Mouse (Mus musculus): ENCODE results near the gene Arfgap2. TPM values are rescaled to one million over a fixed set of nuclear protein-coding genes. Genes with fewer than 3 reads are reported as not detected.
A peak's percentile ranks its signal among the peaks of the same experiment; 100 is the strongest.

Arfgap2 gene
- polyA plus RNA-seq, 1 experiment from 2014 or later = 82.9 TPM

- Histone ChIP-seq H3K27ac (replicated peaks; ENCODE audit: low read depth, low read length) (peak overlapping the region; percentile 21; the same call in 1 of the 2 replicates), H3K9ac (replicated peaks; ENCODE audit: low read length) (peak overlapping the region; percentile 71), H3K27me3 (ENCODE audit: control insufficient read depth, insufficient read depth, low read length) (no peaks in the 10 kb centered on the region; the same call in 1 of the 2 replicates), H3K4me3 (ENCODE audit: low read depth, low read length) (peak overlapping the region; percentile 65), H3K4me1 (ENCODE audit: control insufficient read depth, insufficient read depth, low read length) (peaks cover 6% of the 10 kb centered on the region), H3K9me3 (replicated peaks; ENCODE audit: control insufficient read depth, low read length) (no peaks in the 10 kb centered on the region), H3K36me3 (replicated peaks; ENCODE audit: control insufficient read depth, insufficient read depth, low read depth, low read length) (no peaks in the 10 kb centered on the region), H3K4me2 (ENCODE audit: low read depth, low read length) (peak overlapping the region; percentile 90)
- WGBS = under 1% methylated on average over 52 of the region's 52 CpGs
- DNase-seq (ENCODE audit: low spot score) (peak; percentile 64), ATAC-seq (replicated peaks; ENCODE audit: insufficient number of reproducible peaks, low FRiP score, low TSS enrichment, low read depth) (peak; percentile 31)
These were observed 8.3 kb upstream of the Arfgap2 start for GRCm38 (mm10) chr2:91256256-91257125.

GRCm38 (mm10) chr2:91257126-91257980 is 7.4 kb upstream of the Arfgap2 start:
- H3K27me3 ChIP-seq (ENCODE audit: control insufficient read depth, insufficient read depth, low read length) = no peaks in the 10 kb centered on the region; the same call in 1 of the 2 replicates
- ATAC-seq (replicated peaks; ENCODE audit: insufficient number of reproducible peaks, low FRiP score, low TSS enrichment, low read depth) (peak; percentile 79), DNase-seq (ENCODE audit: low spot score) (peak; percentile 76)
- H3K9ac ChIP-seq (replicated peaks; ENCODE audit: low read length) = peak overlapping the region; percentile 71
- WGBS = 1% methylated on average over 22 of the region's 22 CpGs
- peak overlapping the region; percentile 21; the same call in 1 of the 2 replicates for H3K27ac ChIP-seq (replicated peaks; ENCODE audit: low read depth, low read length)
- peak overlapping the region; percentile 65 for H3K4me3 ChIP-seq (ENCODE audit: low read depth, low read length)
- no peaks in the 10 kb centered on the region for H3K9me3 ChIP-seq (replicated peaks; ENCODE audit: control insufficient read depth, low read length)
- no peaks in the 10 kb centered on the region for H3K36me3 ChIP-seq (replicated peaks; ENCODE audit: control insufficient read depth, insufficient read depth, low read depth, low read length)
- peaks cover 6% of the 10 kb centered on the region for H3K4me1 ChIP-seq (ENCODE audit: control insufficient read depth, insufficient read depth, low read length)
- H3K4me2 ChIP-seq (ENCODE audit: low read depth, low read length) = peak overlapping the region; percentile 90

- H3K4me3 ChIP-seq (ENCODE audit: low read depth, low read length) = peak overlapping the region; percentile 65; the same call in 1 of the 2 replicates
- no peaks in the 10 kb centered on the region for H3K36me3 ChIP-seq (replicated peaks; ENCODE audit: control insufficient read depth, insufficient read depth, low read depth, low read length)
- H3K4me2 ChIP-seq (ENCODE audit: low read depth, low read length) = peak overlapping the region; percentile 90
- WGBS = 69% methylated on average over 5 of the region's 5 CpGs
- H3K27me3 ChIP-seq (ENCODE audit: control insufficient read depth, insufficient read depth, low read length) = no peaks in the 10 kb centered on the region; the same call in 1 of the 2 replicates
- no peak overlapping the region for H3K27ac ChIP-seq (replicated peaks; ENCODE audit: low read depth, low read length)
- ATAC-seq (replicated peaks; ENCODE audit: insufficient number of reproducible peaks, low FRiP score, low TSS enrichment, low read depth) = 0 out of 2 replicates have a peak, but pooled peaks have one; percentile 3
- DNase-seq (ENCODE audit: low spot score) = no peak
- H3K9ac ChIP-seq (replicated peaks; ENCODE audit: low read length) = peak overlapping the region; percentile 71
- no peaks in the 10 kb centered on the region for H3K9me3 ChIP-seq (replicated peaks; ENCODE audit: control insufficient read depth, low read length)
- H3K4me1 ChIP-seq (ENCODE audit: control insufficient read depth, insufficient read depth, low read length) = peaks cover 6% of the 10 kb centered on the region
These were observed 6.7 kb upstream of the Arfgap2 start for GRCm38 (mm10) chr2:91258054-91258453.

- no peak for DNase-seq (ENCODE audit: low spot score)
- ATAC-seq (replicated peaks; ENCODE audit: insufficient number of reproducible peaks, low FRiP score, low TSS enrichment, low read depth) = no peak
These were observed 5.9 kb upstream of the Arfgap2 start for GRCm38 (mm10) chr2:91258830-91259229.

GRCm38 (mm10) chr2:91259493-91259892 is 5.3 kb upstream of the Arfgap2 start:
- no peak for DNase-seq (ENCODE audit: low spot score)
- Histone ChIP-seq H3K27me3 (ENCODE audit: control insufficient read depth, insufficient read depth, low read length) (no peaks in the 10 kb centered on the region; the same call in 1 of the 2 replicates), H3K9ac (replicated peaks; ENCODE audit: low read length) (no peak overlapping the region), H3K4me3 (ENCODE audit: low read depth, low read length) (no peak overlapping the region), H3K36me3 (replicated peaks; ENCODE audit: control insufficient read depth, insufficient read depth, low read depth, low read length) (no peaks in the 10 kb centered on the region), H3K27ac (replicated peaks; ENCODE audit: low read depth, low read length) (no peak overlapping the region), H3K9me3 (replicated peaks; ENCODE audit: control insufficient read depth, low read length) (no peaks in the 10 kb centered on the region), H3K4me1 (ENCODE audit: control insufficient read depth, insufficient read depth, low read length) (peaks cover 6% of the 10 kb centered on the region), H3K4me2 (ENCODE audit: low read depth, low read length) (no peak overlapping the region)
- 100% methylated on average over 1 of the region's 1 CpGs for WGBS
- ATAC-seq (replicated peaks; ENCODE audit: insufficient number of reproducible peaks, low FRiP score, low TSS enrichment, low read depth) = no peak

More at GRCm38 (mm10) chr2:91258830-91259229, 5.9 kb upstream of the Arfgap2 start:
- H3K9me3 ChIP-seq (replicated peaks; ENCODE audit: control insufficient read depth, low read length) = no peaks in the 10 kb centered on the region
- WGBS = 36% methylated on average over 1 of the region's 1 CpGs
- H3K36me3 ChIP-seq (replicated peaks; ENCODE audit: control insufficient read depth, insufficient read depth, low read depth, low read length) = no peaks in the 10 kb centered on the region
- no peaks in the 10 kb centered on the region; the same call in 1 of the 2 replicates for H3K27me3 ChIP-seq (ENCODE audit: control insufficient read depth, insufficient read depth, low read length)
- no peak overlapping the region for H3K4me2 ChIP-seq (ENCODE audit: low read depth, low read length)
- H3K27ac ChIP-seq (replicated peaks; ENCODE audit: low read depth, low read length) = no peak overlapping the region
- no peak overlapping the region for H3K4me3 ChIP-seq (ENCODE audit: low read depth, low read length)
- H3K9ac ChIP-seq (replicated peaks; ENCODE audit: low read length) = no peak overlapping the region
- peaks cover 6% of the 10 kb centered on the region for H3K4me1 ChIP-seq (ENCODE audit: control insufficient read depth, insufficient read depth, low read length)

- H3K9ac ChIP-seq (replicated peaks; ENCODE audit: low read length) = peak overlapping the region; percentile 64
- 0 out of 2 replicates have a peak overlapping the region, but pooled peaks have one; percentile 47 for H3K27ac ChIP-seq (replicated peaks; ENCODE audit: low read depth, low read length)
- no peaks in the 10 kb centered on the region for H3K4me1 ChIP-seq (ENCODE audit: control insufficient read depth, insufficient read depth, low read length)
- H3K36me3 ChIP-seq (replicated peaks; ENCODE audit: control insufficient read depth, insufficient read depth, low read depth, low read length) = peaks cover 5% of the 10 kb centered on the region; the same call in 1 of the 2 replicates
- no peaks in the 10 kb centered on the region for H3K9me3 ChIP-seq (replicated peaks; ENCODE audit: control insufficient read depth, low read length)
- H3K4me2 ChIP-seq (ENCODE audit: low read depth, low read length) = peak overlapping the region; percentile 60; the same call in 1 of the 2 replicates
- whole genome bisulfite sequencing = 87% methylated on average over 17 of the region's 17 CpGs
- peak overlapping the region; percentile 76 for H3K4me3 ChIP-seq (ENCODE audit: low read depth, low read length)
- DNase-seq (ENCODE audit: low spot score) (no peak), ATAC-seq (replicated peaks; ENCODE audit: insufficient number of reproducible peaks, low FRiP score, low TSS enrichment, low read depth) (0 out of 2 replicates have a peak, but pooled peaks have one; percentile 5)
- H3K27me3 ChIP-seq (ENCODE audit: control insufficient read depth, insufficient read depth, low read length) = no peaks in the 10 kb centered on the region
These were observed 798 bp upstream of the Arfgap2 start for GRCm38 (mm10) chr2:91263692-91264660.

GRCm38 (mm10) chr2:91268042-91268441 is 3.3 kb downstream of the Arfgap2 start:
- 89% methylated on average over 3 of the region's 3 CpGs for WGBS
- Histone ChIP-seq H3K4me3 (ENCODE audit: low read depth, low read length) (no peak overlapping the region), H3K9ac (replicated peaks; ENCODE audit: low read length) (no peak overlapping the region), H3K27me3 (ENCODE audit: control insufficient read depth, insufficient read depth, low read length) (no peaks in the 10 kb centered on the region), H3K4me2 (ENCODE audit: low read depth, low read length) (no peak overlapping the region), H3K27ac (replicated peaks; ENCODE audit: low read depth, low read length) (no peak overlapping the region), H3K36me3 (replicated peaks; ENCODE audit: control insufficient read depth, insufficient read depth, low read depth, low read length) (peaks cover 13% of the 10 kb centered on the region), H3K4me1 (ENCODE audit: control insufficient read depth, insufficient read depth, low read length) (no peaks in the 10 kb centered on the region), H3K9me3 (replicated peaks; ENCODE audit: control insufficient read depth, low read length) (no peaks in the 10 kb centered on the region)
- ATAC-seq (replicated peaks; ENCODE audit: insufficient number of reproducible peaks, low FRiP score, low TSS enrichment, low read depth) = no peak
- DNase-seq (ENCODE audit: low spot score) = no peak

Data from embryonic facial prominence, embryonic 11.5 days (tissue).